Mouse (Mus musculus) hindlimb bud, embryonic 11.5 days (tissue): ENCODE data around the gene Olfr601.
"Not testable (repeated sequence)": the region's sequence is repeated elsewhere in the genome, so short reads cannot be mapped to it uniquely, and the experiment has no call there.

Experiments used
- DNase-seq: peaks from one replicate; pipeline ENCODE4 v3.0.0-alpha.2; 2012; ENCODE audit warnings: low read depth, low spot score; ENCODE audit errors: extremely low spot score

Olfr601 gene

GRCm38 (mm10) chr7:103362555-103362954, at the start of gene Olfr601:
Gene Olfr601, minus strand, starts transcription at chr7:103362655.
- no peak for DNase-seq

DNA sequence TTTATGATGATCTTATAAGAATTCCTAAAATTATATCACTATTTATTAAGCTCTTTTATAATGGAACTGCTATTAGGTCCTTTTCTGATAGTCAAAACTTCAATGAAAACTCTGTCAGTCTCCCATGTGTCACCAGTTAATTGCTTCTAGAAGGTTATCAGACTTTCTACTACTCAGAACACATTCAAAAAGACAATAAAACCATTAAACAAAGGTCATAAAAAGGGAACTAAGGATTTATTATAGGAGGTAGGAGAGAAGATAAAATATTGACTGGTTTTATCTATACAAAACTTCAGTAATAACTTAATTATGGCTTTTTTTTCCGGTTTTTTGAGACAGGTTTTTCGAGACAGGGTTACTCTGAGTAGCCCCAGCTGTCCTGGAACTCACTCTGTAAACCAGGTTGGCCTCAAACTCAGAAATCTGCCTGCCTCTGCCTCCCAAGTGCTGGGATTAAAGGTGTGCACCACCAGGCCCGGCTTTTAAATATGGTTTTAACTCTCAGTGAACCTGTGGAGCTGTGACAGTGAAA, 44.1 kb upstream of the Olfr601 start:
- DNase-seq, result not testable (repeated sequence)

GRCm38 (mm10) chr7:103398981-103399380, 36.5 kb upstream of the Olfr601 start:
- DNase-seq, result no peak

DNA sequence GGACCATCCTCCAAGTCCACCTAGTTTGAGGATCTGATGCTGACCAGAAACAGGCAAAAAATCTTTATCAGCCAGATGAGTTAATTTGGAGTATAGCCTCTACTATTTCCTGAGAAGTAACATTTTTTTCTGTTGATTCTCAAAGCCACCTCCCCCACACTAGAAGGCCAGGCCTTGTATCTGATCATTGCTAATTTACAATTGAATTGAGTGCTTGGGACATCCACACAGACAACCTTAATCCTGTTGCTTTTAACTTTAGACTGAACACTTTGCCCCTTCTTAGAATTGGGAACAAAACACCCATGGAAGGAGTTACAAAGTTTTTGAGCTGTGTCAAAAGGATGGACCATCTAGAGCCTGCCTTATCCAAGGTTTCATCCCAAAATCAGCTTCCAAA, 35.3 kb upstream of the Olfr601 start:
- no peak for DNase-seq

GRCm38 (mm10) chr7:103386077-103386476, 23.6 kb upstream of the Olfr601 start, which contains the start of gene Olfr603:
Gene Olfr603, minus strand, starts transcription at chr7:103386177.
- DNase-seq, result no peak

- DNase-seq, result no peak
Observed at GRCm38 (mm10) chr7:103349569-103349968, 12.9 kb downstream of the Olfr601 start, which contains the start of gene Olfr600. Gene Olfr600, minus strand, starts transcription at chr7:103349669.

GRCm38 (mm10) chr7:103335617-103336016, 26.8 kb downstream of the Olfr601 start, which contains the start of gene Olfr599:
Gene Olfr599, plus strand, starts transcription at chr7:103335917.
- no peak for DNase-seq

DNA sequence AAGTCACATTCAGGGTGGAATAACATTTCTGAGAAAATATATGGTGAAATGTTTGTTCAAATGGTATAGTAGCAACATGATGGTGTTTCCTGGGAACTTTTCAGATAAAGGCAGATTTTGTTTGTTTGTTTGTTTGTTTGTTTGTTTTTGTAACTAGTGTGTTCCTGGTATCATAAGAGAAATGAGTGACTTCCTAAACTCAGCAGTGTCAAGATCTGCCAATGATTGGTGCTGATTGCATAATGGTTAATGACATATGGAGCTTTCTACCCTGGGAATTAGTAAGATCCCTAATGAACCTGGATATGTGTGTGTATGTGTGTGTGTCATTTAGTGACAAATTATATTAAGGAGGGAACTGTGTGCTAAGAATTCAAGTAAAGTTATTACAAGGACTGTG, 39.2 kb downstream of the Olfr601 start, which contains the start of gene Olfr598:
TSS of gene Olfr598 (plus strand) at position 301 of the 400 bp plus-strand sequence.
- DNase-seq, result no peak

DNA sequence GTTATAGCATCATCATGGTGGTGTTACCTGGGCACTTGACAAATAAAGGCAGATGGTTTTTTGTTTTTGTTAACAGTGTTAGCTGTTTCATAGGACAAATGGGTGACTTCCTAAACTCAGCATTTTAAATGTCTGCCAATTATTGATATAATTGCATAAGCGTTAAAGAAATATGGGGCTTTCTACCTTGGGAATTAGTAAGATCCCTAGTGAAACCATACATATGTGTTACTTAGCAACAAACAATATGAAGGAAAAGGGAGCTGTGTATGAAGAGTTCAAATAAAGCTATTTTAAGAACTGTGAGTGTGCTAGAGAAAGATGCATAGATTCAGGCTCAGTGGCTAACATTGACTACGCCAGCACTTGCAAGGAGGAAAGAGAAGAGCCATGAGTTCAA, 46.4 kb downstream of the Olfr601 start, which contains the start of gene Olfr597:
TSS of gene Olfr597 (plus strand) at position 301 of the 400 bp plus-strand sequence.
- not testable (repeated sequence) for DNase-seq
